Mouse (Mus musculus): Measurements from ENCODE around the gene B9d1. TPM values are rescaled to one million over a fixed set of nuclear protein-coding genes. Genes with fewer than 3 reads are reported as not detected.

B9d1 gene
- polyA plus RNA-seq, 1 experiment from 2014 or later = 37.5 TPM

DNA sequence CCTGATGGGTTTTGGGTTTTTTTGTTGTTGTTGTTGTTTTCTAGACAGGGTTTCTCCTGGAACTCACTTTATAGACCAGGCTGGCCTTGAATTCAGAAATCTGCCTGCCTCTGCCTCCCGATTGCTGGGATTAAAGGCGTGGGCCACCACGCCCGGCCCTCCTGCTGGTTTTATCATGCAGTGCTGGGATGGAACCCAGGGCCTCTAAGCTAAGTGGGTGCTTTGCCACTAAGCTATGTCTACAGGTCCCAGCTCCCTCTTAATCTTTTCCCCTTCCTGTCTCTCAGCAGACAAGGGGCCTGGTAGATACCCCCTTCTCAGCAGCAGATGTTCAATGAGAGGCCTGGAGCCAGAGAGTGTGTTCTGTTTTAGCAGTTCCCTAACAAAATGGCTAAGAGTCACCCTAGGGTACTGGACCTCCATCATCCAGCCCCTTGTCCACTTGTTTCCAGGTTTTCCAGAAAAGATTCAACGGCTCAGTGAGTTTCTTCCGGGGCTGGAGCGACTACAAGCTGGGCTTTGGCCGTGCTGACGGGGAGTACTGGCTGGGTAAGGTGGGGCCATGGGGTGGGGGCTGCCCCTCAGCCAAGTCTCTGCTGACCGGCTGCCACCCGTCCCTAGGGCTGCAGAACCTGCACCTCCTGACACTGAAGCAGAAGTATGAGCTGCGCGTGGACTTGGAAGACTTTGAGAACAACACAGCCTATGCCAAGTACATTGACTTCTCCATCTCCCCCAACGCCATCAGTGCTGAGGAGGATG, 18.3 kb upstream of the B9d1 start:
- peak overlapping the region; percentile 94 for H3K27ac ChIP-seq (replicated peaks; ENCODE audit: low read depth, low read length)
- H3K9me3 ChIP-seq (ENCODE audit: control insufficient read depth, low read length) = no peaks in the 10 kb centered on the region
- peak overlapping the region; percentile 70 for H3K4me2 ChIP-seq (ENCODE audit: low read depth, low read length)
- ATAC-seq (ENCODE audit: low read depth) = no peak
- no peaks in the 10 kb centered on the region for H3K27me3 ChIP-seq (replicated peaks; ENCODE audit: control insufficient read depth, insufficient read depth, low read length)
- no peak for DNase-seq (ENCODE audit: low spot score)
- peaks cover 50% of the 10 kb centered on the region for H3K4me1 ChIP-seq (ENCODE audit: control insufficient read depth, insufficient read depth, low read length)
- 85% methylated on average over 14 of the region's 14 CpGs for WGBS
- peak overlapping the region; percentile 48 for H3K4me3 ChIP-seq (ENCODE audit: low read depth, low read length)
- H3K36me3 ChIP-seq (ENCODE audit: control insufficient read depth, insufficient read depth, low read length) = peaks cover 43% of the 10 kb centered on the region
- H3K9ac ChIP-seq (ENCODE audit: low read depth, low read length) = peak overlapping the region; percentile 72

- WGBS = 36% methylated on average over 2 of the region's 2 CpGs
- H3K4me3 ChIP-seq (ENCODE audit: low read depth, low read length) = peak overlapping the region; percentile 48
- peak; percentile 66 for DNase-seq (ENCODE audit: low spot score)
- no peaks in the 10 kb centered on the region for H3K9me3 ChIP-seq (ENCODE audit: control insufficient read depth, low read length)
- H3K4me1 ChIP-seq (ENCODE audit: control insufficient read depth, insufficient read depth, low read length) = peaks cover 47% of the 10 kb centered on the region
- no peaks in the 10 kb centered on the region for H3K27me3 ChIP-seq (replicated peaks; ENCODE audit: control insufficient read depth, insufficient read depth, low read length)
- ATAC-seq (ENCODE audit: low read depth) = no peak
- 0 out of 2 replicates have a peak overlapping the region, but pooled peaks have one; percentile 48 for H3K27ac ChIP-seq (replicated peaks; ENCODE audit: low read depth, low read length)
- peak overlapping the region; percentile 70 for H3K4me2 ChIP-seq (ENCODE audit: low read depth, low read length)
- 0 out of 2 replicates have a peak overlapping the region, but pooled peaks have one; percentile 72 for H3K9ac ChIP-seq (ENCODE audit: low read depth, low read length)
- peaks cover 50% of the 10 kb centered on the region for H3K36me3 ChIP-seq (ENCODE audit: control insufficient read depth, insufficient read depth, low read length)
These were observed 17.5 kb upstream of the B9d1 start for GRCm38 (mm10) chr11:61487401-61487800.

- peaks cover 51% of the 10 kb centered on the region for H3K4me1 ChIP-seq (ENCODE audit: control insufficient read depth, insufficient read depth, low read length)
- peaks cover 53% of the 10 kb centered on the region for H3K36me3 ChIP-seq (ENCODE audit: control insufficient read depth, insufficient read depth, low read length)
- no peak for DNase-seq (ENCODE audit: low spot score)
- no peak for ATAC-seq (ENCODE audit: low read depth)
- 0 out of 2 replicates have a peak overlapping the region, but pooled peaks have one; percentile 70 for H3K4me2 ChIP-seq (ENCODE audit: low read depth, low read length)
- no peak overlapping the region for H3K9ac ChIP-seq (ENCODE audit: low read depth, low read length)
- WGBS = 83% methylated on average over 7 of the region's 7 CpGs
- 0 out of 2 replicates have a peak overlapping the region, but pooled peaks have one; percentile 48 for H3K27ac ChIP-seq (replicated peaks; ENCODE audit: low read depth, low read length)
- H3K4me3 ChIP-seq (ENCODE audit: low read depth, low read length) = no peak overlapping the region
- no peaks in the 10 kb centered on the region for H3K27me3 ChIP-seq (replicated peaks; ENCODE audit: control insufficient read depth, insufficient read depth, low read length)
- H3K9me3 ChIP-seq (ENCODE audit: control insufficient read depth, low read length) = no peaks in the 10 kb centered on the region
These were observed 17.0 kb upstream of the B9d1 start for GRCm38 (mm10) chr11:61487936-61488335.

- Histone ChIP-seq H3K9ac (ENCODE audit: low read depth, low read length) (no peak overlapping the region), H3K4me3 (ENCODE audit: low read depth, low read length) (no peak overlapping the region), H3K4me1 (ENCODE audit: control insufficient read depth, insufficient read depth, low read length) (peaks cover 46% of the 10 kb centered on the region), H3K9me3 (ENCODE audit: control insufficient read depth, low read length) (no peaks in the 10 kb centered on the region), H3K4me2 (ENCODE audit: low read depth, low read length) (no peak overlapping the region), H3K27ac (replicated peaks; ENCODE audit: low read depth, low read length) (0 out of 2 replicates have a peak overlapping the region, but pooled peaks have one; percentile 33), H3K36me3 (ENCODE audit: control insufficient read depth, insufficient read depth, low read length) (peaks cover 53% of the 10 kb centered on the region), H3K27me3 (replicated peaks; ENCODE audit: control insufficient read depth, insufficient read depth, low read length) (no peaks in the 10 kb centered on the region)
- WGBS = 91% methylated on average over 1 of the region's 2 CpGs
- no peak for ATAC-seq (ENCODE audit: low read depth)
- no peak for DNase-seq (ENCODE audit: low spot score)
These were observed 15.9 kb upstream of the B9d1 start for GRCm38 (mm10) chr11:61489085-61489484.

DNA sequence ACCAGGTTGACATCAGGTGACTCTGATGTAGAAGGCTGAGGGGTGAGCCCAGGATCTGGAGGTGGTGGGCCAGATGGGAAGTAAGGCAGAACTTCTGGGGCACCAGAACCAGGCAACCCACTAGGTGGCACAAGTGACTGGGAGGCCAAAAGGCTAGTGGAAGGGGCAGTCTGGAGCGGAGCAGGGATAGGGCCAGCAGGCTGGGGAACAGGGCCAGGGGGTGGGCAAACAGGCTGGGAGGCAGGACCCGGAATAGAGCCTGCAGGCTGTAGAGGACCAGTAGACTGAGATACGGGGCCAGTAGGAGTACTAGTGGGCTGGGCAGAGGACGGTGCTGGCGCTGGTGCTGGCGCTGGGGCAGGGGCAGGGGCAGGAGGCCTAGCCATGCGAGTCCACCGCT, 15.1 kb upstream of the B9d1 start:
- WGBS = 90% methylated on average over 8 of the region's 8 CpGs
- DNase-seq (ENCODE audit: low spot score) (no peak), ATAC-seq (ENCODE audit: low read depth) (no peak)
- H3K27me3 ChIP-seq (replicated peaks; ENCODE audit: control insufficient read depth, insufficient read depth, low read length) = no peaks in the 10 kb centered on the region
- peaks cover 53% of the 10 kb centered on the region for H3K36me3 ChIP-seq (ENCODE audit: control insufficient read depth, insufficient read depth, low read length)
- H3K9me3 ChIP-seq (ENCODE audit: control insufficient read depth, low read length) = no peaks in the 10 kb centered on the region
- no peak overlapping the region for H3K4me3 ChIP-seq (ENCODE audit: low read depth, low read length)
- no peak overlapping the region for H3K9ac ChIP-seq (ENCODE audit: low read depth, low read length)
- peaks cover 39% of the 10 kb centered on the region for H3K4me1 ChIP-seq (ENCODE audit: control insufficient read depth, insufficient read depth, low read length)
- H3K27ac ChIP-seq (replicated peaks; ENCODE audit: low read depth, low read length) = no peak overlapping the region
- no peak overlapping the region for H3K4me2 ChIP-seq (ENCODE audit: low read depth, low read length)

GRCm38 (mm10) chr11:61490944-61491520, 13.9 kb upstream of the B9d1 start:
- Histone ChIP-seq H3K4me1 (ENCODE audit: control insufficient read depth, insufficient read depth, low read length) (peaks cover 32% of the 10 kb centered on the region), H3K9ac (ENCODE audit: low read depth, low read length) (0 out of 2 replicates have a peak overlapping the region, but pooled peaks have one; percentile 5), H3K4me3 (ENCODE audit: low read depth, low read length) (no peak overlapping the region)

GRCm38 (mm10) chr11:61492749-61493401, 12.1 kb upstream of the B9d1 start:
- peaks cover 13% of the 10 kb centered on the region for H3K4me1 ChIP-seq (ENCODE audit: control insufficient read depth, insufficient read depth, low read length)
- peak overlapping the region; percentile 82 for H3K9ac ChIP-seq (ENCODE audit: low read depth, low read length)
- DNase-seq (ENCODE audit: low spot score) (no peak), ATAC-seq (ENCODE audit: low read depth) (no peak)
- H3K27me3 ChIP-seq (replicated peaks; ENCODE audit: control insufficient read depth, insufficient read depth, low read length) = no peaks in the 10 kb centered on the region
- H3K36me3 ChIP-seq (ENCODE audit: control insufficient read depth, insufficient read depth, low read length) = peaks cover 48% of the 10 kb centered on the region
- peak overlapping the region; percentile 92 for H3K27ac ChIP-seq (replicated peaks; ENCODE audit: low read depth, low read length)
- peak overlapping the region; percentile 85 for H3K4me2 ChIP-seq (ENCODE audit: low read depth, low read length)
- WGBS = 71% methylated on average over 12 of the region's 12 CpGs
- peak overlapping the region; percentile 80 for H3K4me3 ChIP-seq (ENCODE audit: low read depth, low read length)
- H3K9me3 ChIP-seq (ENCODE audit: control insufficient read depth, low read length) = no peaks in the 10 kb centered on the region

More at GRCm38 (mm10) chr11:61490944-61491520, 13.9 kb upstream of the B9d1 start:
- Histone ChIP-seq H3K27ac (replicated peaks; ENCODE audit: low read depth, low read length) (no peak overlapping the region), H3K9me3 (ENCODE audit: control insufficient read depth, low read length) (no peaks in the 10 kb centered on the region), H3K27me3 (replicated peaks; ENCODE audit: control insufficient read depth, insufficient read depth, low read length) (no peaks in the 10 kb centered on the region), H3K36me3 (ENCODE audit: control insufficient read depth, insufficient read depth, low read length) (peaks cover 53% of the 10 kb centered on the region), H3K4me2 (ENCODE audit: low read depth, low read length) (no peak overlapping the region)
- DNase-seq (ENCODE audit: low spot score) (no peak), ATAC-seq (ENCODE audit: low read depth) (no peak)
- 93% methylated on average over 19 of the region's 22 CpGs for WGBS

GRCm38 (mm10) chr11:61493525-61494128, 11.3 kb upstream of the B9d1 start:
- peaks cover 9% of the 10 kb centered on the region for H3K4me1 ChIP-seq (ENCODE audit: control insufficient read depth, insufficient read depth, low read length)
- H3K36me3 ChIP-seq (ENCODE audit: control insufficient read depth, insufficient read depth, low read length) = peaks cover 40% of the 10 kb centered on the region
- H3K4me2 ChIP-seq (ENCODE audit: low read depth, low read length) = peak overlapping the region; percentile 85
- ATAC-seq (ENCODE audit: low read depth) = peak; percentile 5; the same call in 1 of the 2 replicates
- no peaks in the 10 kb centered on the region for H3K27me3 ChIP-seq (replicated peaks; ENCODE audit: control insufficient read depth, insufficient read depth, low read length)
- H3K9me3 ChIP-seq (ENCODE audit: control insufficient read depth, low read length) = no peaks in the 10 kb centered on the region
- peak overlapping the region; percentile 80 for H3K4me3 ChIP-seq (ENCODE audit: low read depth, low read length)
- under 1% methylated on average over 36 of the region's 50 CpGs for WGBS
- H3K27ac ChIP-seq (replicated peaks; ENCODE audit: low read depth, low read length) = peak overlapping the region; percentile 92
- no peak for DNase-seq (ENCODE audit: low spot score)
- H3K9ac ChIP-seq (ENCODE audit: low read depth, low read length) = peak overlapping the region; percentile 82

Measured in embryonic facial prominence, embryonic 14.5 days (tissue).